Mouse (Mus musculus): ENCODE measurements around the gene Nek2.

GRCm38 (mm10) chr1:191786255-191786654, 35.0 kb upstream of the Nek2 start:
- TF ChIP-seq CTCF (IDR thresholded peaks at IDR 0.05; ENCODE audit: low read depth), result no peak
- TF ChIP-seq EP300 (IDR thresholded peaks at IDR 0.05; ENCODE audit: low read depth), result no peak
